Mouse (Mus musculus) left cerebral cortex, adult 9 months (tissue): ENCODE measurements around the gene Nmu.

Source experiments
- DNase-seq, 2 experiments: peaks; one replicate each; pipeline ENCODE4 v3.0.0; 2022; ENCODE audit warnings: low spot score in 2 of 2

The Nmu gene

DNA sequence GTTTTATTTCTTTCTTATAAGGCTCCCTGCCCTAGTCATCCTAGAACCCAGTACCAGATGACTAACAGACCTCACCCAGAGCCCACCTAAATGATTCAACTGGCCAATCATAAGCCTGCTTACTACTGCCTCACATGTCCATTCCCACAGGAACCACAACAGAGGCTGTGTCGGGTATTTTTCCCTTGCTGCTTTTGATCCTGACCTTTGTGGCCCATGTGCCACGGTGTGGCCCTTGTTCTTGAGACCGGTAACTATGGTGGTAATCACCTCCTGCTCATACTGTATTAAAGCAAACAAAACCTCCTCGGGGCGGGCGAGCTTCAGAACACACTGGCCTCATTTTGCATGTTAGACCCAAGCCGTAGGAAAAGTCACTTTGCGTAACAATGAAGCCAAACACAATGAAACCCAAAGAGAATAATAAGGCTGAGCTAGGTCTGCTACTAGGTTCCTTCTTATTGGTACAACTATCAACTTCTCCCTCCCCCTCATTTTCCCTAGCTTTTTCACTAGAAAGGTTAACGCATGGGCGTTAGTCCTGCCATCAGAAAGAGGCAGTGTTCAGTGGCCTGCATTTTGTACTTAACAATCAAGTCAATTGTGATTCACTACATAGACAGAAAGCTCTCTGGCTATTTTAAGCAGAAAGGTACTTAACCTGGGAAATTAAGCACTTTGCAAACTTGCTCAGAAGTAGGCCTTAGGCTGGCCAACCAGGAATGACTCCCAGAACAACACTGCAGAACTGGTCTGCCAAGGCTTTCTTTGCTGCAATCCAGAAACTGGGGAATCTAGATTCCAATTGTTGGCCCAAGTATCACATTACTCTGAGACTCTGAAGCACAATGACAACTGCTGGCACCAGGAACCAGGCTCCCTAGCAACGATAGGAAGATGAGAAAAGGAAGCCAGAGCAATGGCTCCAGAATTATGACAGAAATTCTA is 42.1 kb downstream of the Nmu start:
- DNase-seq = no peak

DNA sequence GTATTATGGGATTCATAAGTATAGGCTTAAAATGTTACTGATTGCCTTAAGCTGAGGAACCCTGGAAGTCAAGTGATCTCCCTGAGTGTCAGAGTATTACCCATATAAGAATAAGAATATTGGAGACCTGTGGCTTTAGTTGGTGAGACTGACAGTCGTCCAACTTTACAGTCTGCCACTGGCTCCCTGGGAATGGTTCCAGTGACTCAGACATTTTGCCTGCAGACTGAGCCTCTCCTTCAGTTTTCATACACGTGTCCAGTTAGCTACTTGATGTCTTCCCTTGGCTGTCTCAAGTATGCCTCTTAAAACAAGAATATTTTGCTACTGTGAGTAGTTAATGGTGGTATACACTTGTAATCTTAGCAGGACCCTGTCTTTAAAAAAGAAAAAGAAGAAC is 55.4 kb downstream of the Nmu start:
- no peak for DNase-seq

DNA sequence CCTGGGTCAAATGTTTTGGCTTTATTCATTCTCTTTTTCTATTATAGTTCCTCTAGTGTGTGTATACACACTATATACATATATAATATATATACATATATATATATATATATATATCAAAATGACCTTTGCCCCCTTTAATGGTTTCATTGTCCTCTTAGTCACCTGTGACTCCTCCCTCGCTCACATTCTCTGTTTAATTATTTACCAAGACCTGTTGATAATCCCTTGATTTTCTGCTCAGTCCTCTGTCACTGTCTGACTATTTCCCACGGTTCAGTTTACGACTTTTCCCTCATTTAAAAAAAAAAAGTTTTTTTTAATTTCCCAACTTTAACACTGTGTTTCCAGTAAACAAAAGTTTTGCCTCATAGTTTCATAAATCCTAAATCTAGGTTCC is 57.3 kb downstream of the Nmu start:
- DNase-seq = no peak

DNA sequence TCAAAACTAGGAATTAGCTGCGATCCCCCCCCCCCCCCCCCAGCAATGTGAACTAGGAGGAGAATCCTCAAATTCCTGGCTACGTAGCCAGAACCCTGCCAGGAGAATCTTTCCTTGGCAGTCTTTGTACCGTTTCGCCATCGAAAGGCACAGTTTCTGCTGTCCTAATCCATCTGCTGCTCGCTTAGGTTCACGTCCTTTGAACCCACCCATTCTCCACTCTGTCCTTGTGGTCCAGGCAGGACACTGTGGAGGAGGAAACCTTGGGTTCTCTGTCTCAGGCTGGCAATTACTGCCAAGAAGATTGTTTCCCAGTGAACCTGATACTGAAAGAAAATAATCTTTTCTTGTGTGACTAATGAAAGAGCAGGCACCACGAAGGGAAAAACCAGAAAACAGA is 58.0 kb downstream of the Nmu start:
- DNase-seq = no peak

DNA sequence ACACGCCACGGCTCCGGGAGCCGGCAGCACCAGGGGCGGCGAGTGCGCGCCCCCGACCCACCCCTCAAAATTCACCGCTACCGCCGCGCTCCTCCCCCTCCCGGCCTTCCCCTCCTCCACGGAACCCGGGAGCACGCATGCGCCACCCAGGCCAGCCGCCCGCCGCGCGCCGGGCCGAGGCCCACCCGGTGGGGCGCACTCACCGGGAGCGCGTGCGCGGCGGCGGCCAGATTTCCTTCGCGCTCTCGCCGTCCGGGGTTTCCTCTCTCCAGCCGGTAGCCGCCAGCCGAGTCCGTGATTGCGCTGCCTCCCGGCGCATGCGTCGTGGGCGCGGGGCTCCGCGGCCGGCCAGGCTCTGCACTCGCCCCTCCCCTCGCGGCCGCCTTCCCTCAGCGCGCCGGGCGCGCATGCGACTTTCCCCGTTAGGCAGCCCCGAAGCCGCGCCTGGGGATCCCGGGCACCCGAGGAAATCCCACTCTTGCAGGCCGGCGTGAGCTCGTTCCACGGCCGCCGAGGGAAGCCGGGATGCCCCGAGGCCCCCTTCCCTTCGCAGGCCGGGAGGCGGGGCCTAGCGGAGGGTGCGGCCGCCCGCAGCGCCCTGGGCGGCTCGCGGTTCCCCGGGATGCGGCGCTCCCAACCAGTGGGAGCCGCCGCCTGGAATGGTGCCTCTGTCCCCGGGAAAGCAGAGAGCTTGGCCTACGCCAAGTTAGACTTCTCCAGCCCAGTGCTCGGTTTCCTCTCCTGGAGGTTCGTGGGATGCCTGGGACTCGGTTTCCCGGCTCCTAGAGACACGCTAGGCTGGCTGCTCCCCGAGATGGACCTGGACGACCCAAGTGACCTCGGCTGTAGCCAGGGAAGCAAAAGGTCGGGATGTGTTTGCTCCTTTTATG is 58.9 kb downstream of the Nmu start, which contains the start of gene Clock:
TSS of gene Clock (minus strand) at position 341 of the 890 bp plus-strand sequence.
- peak; percentile 66 to 90 for DNase-seq

DNA sequence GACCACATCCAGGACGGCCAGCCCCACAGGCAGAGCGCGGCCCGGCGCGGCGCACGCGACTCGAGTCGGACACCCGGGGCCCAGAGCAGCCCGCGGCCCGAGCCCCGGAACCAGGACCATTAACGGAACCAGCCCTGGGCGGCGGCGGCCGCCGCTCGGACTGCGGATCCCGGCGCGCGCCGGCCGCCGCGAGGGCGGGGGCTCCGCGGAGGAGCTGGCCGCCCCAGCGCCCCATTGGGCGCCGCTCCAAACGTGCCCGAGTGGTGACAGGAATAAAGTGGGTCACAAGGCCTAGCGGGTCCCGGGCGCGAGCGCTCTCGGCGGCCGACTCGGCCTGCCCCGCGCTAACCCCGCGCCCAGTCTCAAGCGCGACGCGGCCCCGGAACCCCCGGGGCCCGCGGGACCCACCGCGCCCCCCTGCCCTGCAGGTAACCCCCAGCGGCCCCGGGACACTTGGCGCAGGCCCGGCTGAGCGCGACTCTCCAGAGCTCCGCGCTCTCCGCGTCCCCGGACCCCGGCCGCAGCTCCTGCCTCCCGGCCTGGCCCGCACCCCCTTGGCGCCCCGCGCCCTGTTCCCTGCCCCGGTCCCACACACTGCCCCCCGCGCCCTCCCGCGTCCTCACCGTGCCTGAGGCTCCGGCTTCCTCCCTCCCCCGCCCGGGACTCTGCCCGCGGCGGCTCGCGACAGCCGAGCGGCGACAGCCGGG is 59.7 kb downstream of the Nmu start:
- DNase-seq = peak in 1 of 2 experiments; percentile 62

DNA sequence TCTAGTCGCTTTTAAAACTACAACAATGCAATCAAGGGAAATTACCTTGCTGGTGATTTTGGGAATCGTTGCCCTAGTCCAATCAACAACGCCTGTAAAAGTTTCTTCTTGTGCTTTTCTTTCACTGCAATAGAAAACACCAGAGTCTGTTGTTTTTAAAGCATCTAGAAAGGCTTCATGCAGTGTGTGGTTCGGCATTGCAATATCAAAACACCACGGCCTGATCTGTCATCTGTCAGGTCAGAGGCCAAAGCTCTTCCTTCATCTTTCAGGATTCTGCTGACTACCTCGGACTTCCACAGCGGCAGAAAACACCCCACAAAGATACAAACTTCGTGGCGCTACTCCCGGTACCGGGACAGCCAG is 60.2 kb downstream of the Nmu start:
- no peak for DNase-seq

DNA sequence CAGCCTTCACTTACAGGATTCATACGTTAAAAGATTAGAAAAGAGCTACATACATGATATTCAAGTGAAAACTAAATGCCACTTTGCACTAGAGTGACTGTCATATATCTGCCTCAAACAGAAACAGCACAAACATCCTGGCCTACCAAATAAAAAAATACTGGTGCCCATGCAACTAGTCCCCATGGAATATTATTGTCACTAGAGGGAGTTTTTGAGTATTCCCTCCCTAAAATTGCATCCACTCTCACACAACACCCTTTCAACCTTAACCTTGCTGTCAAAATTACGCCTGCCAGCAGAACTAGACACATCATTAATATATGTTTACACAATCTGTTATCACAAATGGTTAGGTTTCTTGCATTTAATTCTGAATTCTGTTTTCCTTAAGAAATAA is 61.6 kb downstream of the Nmu start:
- DNase-seq = no peak

DNA sequence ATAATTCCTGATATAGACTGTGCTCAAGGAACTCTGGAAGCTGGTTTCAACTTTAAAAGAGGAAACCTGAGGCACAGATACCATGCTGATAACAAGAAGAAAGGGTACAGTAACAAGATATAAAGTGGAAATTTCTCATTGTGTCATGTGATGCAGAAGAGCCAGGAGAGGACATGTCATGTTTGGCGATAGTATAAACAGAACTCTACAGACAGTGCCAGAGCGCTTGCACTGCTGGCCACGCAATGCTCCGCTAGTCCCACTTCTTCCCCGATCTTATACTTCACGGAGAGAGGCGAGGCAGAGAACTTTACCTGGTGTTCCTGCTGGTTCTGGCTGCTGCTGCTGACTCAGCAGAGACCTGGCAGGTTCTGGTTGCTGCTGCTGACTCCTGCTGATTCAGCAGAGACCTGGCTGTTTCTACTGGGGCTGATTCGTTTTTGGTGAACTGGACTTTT is 74.3 kb downstream of the Nmu start:
- DNase-seq = no peak

DNA sequence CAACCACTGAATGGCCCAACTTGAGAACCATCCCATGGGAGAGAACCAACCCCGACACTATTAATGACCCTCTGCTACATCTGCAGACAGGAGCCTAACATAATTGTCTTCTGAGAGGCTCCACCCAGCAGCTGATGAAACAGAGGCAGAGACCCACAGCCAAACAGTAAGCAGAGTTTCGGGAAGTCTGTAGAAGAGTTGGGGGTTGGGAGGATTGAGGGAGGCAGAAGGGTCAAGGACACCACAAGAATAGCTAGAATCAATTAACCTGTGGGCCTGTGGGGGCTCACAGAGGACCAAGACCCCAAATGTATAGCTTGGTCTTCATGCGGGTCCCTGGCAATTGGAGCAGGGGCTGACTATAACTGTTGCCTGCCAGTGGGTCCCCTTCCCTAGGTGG is 75.3 kb downstream of the Nmu start:
- no peak for DNase-seq

DNA sequence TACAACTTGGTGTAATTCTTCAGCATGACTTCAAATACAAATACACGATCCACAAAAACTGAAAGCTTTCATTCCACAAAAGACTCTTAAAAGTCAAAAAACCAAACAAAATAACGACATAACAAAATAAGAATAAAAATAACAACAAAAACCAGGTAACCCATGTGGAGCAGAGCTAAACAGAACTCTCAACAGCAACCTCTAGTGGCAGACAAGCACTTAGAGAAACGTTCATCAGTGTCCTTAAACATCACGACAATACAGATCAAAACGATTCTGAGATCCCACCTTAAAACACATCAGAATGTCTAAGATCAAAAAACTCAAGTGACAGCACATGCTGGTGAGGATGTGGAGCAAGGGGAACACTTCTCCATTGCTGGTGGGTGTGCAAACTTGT is 76.5 kb downstream of the Nmu start:
- DNase-seq = no peak

DNA sequence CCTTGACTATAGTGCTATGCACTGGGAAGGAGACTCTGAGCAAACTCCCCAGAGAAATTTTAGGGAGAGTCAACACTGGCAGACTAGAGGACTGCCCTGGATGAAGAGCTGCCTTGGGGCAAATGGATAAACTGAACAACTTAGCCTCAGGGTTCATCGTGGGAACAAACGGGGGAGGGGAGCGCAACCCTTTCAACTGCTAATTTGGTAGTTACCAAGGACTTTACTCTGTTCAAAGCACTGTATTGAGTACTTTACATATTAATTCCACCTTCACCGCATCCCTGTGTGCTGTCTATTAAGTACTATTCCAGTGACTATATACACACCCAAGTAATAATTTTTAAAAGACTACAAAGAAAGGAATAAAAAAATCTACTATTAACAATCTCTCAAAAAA is 77.9 kb downstream of the Nmu start:
- DNase-seq = no peak

DNA sequence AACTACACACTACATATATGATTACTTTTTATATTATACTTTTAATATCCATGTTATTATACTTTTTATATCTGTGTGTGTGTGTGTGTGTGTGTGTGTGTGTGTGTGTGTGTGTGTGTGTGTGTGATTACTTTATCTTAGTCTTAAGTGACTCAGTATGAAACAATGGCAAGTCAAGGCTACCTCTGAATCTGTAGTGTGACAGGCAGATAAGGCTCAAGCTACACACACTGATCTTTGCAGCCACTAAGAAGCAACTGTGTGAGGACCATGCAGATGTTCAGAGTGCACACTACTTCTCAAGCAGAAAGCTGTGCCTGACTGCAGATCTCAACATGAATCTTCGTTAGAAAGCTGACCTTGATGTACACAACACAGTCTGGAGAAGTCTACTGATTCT is 79.7 kb downstream of the Nmu start:
- DNase-seq = no peak
